Mouse (Mus musculus) intestine, embryonic 15.5 days (tissue): ENCODE results near the gene Cd3d. TPM values are rescaled to one million over a fixed set of nuclear protein-coding genes. Genes with fewer than 3 reads are reported as not detected.

Experiments
- ATAC-seq: fragments of 200-750 bp; cut with Nextera tagmentation; 2 replicates; pipeline ENCODE4 v1.8.0; 2017; ENCODE audit warnings: moderate TSS enrichment, moderate library complexity
- H3K27ac ChIP-seq: fragments of 300-500 bp; sonication (generic); 2 replicates; pipeline ENCODE4 v1.5.1; 2015; ENCODE audit warnings: mild to moderate bottlenecking, inconsistent platforms
- H3K27me3 ChIP-seq: fragments of 300-500 bp; sonication (generic); replicated peaks from 2 replicates; pipeline ENCODE4 v1.6.1; 2015; ENCODE audit warnings: inconsistent platforms
- H3K36me3 ChIP-seq: fragments of 300-500 bp; sonication (generic); 2 replicates; pipeline ENCODE4 v1.6.1; 2015; ENCODE audit warnings: inconsistent platforms
- H3K4me1 ChIP-seq: fragments of 300-500 bp; sonication (generic); replicated peaks from 2 replicates; pipeline ENCODE4 v1.6.1; 2015; ENCODE audit warnings: inconsistent platforms
- H3K4me2 ChIP-seq: fragments of 300-500 bp; sonication (generic); replicated peaks from 2 replicates; pipeline ENCODE4 v1.6.1; 2015; ENCODE audit warnings: mild to moderate bottlenecking, inconsistent platforms
- H3K4me3 ChIP-seq: fragments of 300-500 bp; sonication (generic); replicated peaks from 2 replicates; pipeline ENCODE4 v1.5.1; 2015; ENCODE audit warnings: inconsistent platforms
- H3K9ac ChIP-seq: fragments of 300-500 bp; sonication (generic); 2 replicates; pipeline ENCODE4 v1.6.1; 2015; ENCODE audit warnings: inconsistent platforms
- H3K9me3 ChIP-seq: fragments of 300-500 bp; sonication (generic); 2 replicates; pipeline ENCODE4 v1.6.1; 2016; ENCODE audit warnings: inconsistent platforms
- WGBS: fragments of 180-500 bp; shearing (Covaris S2); methylation state at CpG from one replicate; pipeline ENCODE4 v1.1.7; 2015; 5-methylcytosine and 5-hydroxymethylcytosine counted together
- polyA plus RNA-seq: library from polyadenylated mRNA; unstranded; fragments of >200 nt; fragmentation: Nextera tagmentation; extraction: Ambion mirVana; gene quantifications from 2 replicates; pipeline ENCODE4 v1.2.1, GENCODE M21; 2015

The Cd3d gene
- polyA plus RNA-seq, 1 experiment from 2014 or later = not detected

DNA sequence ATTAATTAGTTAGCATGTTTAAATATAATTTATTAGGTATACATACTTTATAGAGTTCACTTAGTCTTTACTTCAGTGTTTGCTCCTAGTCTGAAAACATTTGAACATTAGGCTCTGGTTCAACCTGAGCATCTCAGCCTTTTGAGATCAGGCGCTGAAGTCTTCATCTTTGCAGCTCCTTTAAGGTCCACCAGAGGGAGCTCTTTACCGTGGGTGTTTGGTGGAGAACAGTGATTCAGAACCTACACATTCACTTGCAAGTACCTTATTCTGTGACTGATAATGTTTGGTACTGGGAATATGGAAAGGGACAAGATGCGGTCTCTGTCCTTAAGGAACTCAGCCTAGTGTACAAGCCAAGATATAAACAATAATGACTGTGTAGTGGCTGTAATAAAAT is 41.2 kb downstream of the Cd3d start:
- H3K36me3 ChIP-seq = no peaks in the 10 kb centered on the region
- no peak overlapping the region for H3K9ac ChIP-seq
- no peaks in the 10 kb centered on the region for H3K9me3 ChIP-seq
- no peaks in the 10 kb centered on the region for H3K27me3 ChIP-seq
- WGBS = 12% methylated on average over 3 of the region's 3 CpGs
- ATAC-seq = no peak
- H3K4me3 ChIP-seq = no peak overlapping the region
- H3K4me2 ChIP-seq = no peak overlapping the region
- H3K27ac ChIP-seq = no peak overlapping the region
- no peaks in the 10 kb centered on the region for H3K4me1 ChIP-seq

DNA sequence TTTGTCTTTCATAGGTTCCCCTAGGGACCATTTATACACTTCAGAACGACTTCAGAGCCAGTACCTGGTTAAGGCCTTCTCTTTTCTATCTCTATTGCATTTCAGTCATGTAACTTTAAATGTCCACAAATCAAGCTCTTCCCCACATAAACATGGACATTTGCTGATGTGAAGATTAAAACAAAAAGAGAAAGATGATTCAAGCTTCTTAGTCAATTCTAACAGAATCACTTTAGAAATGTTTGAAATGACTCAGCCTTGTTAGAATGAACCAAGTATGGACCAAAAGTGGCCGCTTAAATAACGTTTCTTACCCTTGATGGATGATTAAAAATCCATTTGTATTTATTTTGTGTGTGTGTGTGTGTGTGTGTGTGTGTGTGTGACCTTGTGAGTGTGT is 42.1 kb downstream of the Cd3d start:
- no peak overlapping the region for H3K4me3 ChIP-seq
- no peaks in the 10 kb centered on the region for H3K4me1 ChIP-seq
- H3K9ac ChIP-seq = no peak overlapping the region
- H3K36me3 ChIP-seq = no peaks in the 10 kb centered on the region
- no peak overlapping the region for H3K27ac ChIP-seq
- no peaks in the 10 kb centered on the region for H3K27me3 ChIP-seq
- 56% methylated on average over 3 of the region's 3 CpGs for WGBS
- no peak for ATAC-seq
- no peaks in the 10 kb centered on the region for H3K9me3 ChIP-seq
- H3K4me2 ChIP-seq = no peak overlapping the region

DNA sequence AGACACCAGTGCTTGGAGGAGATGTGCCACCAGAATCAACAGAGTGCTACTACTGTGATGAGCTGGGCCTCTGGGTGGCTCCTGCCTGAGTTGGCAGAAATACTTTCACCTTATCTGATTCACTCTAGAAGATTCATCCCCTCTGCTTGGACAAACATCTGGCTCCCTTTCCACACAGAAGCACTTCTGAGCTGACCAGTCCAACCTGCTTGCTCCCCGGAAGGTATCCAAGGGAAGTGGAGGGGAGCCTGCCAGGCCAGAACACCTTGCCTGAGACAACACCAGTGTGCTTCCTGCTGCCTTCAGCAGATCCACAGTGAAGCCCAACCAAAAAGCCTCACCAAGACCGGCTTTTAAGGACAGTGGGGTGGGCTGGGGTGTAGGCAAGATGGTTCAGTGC is 42.6 kb downstream of the Cd3d start:
- Histone ChIP-seq H3K36me3 (no peaks in the 10 kb centered on the region), H3K4me1 (no peaks in the 10 kb centered on the region), H3K27me3 (no peaks in the 10 kb centered on the region), H3K4me2 (no peak overlapping the region), H3K9ac (no peak overlapping the region), H3K4me3 (no peak overlapping the region), H3K27ac (no peak overlapping the region), H3K9me3 (no peaks in the 10 kb centered on the region)
- ATAC-seq = no peak
- 75% methylated on average over 2 of the region's 2 CpGs for WGBS

DNA sequence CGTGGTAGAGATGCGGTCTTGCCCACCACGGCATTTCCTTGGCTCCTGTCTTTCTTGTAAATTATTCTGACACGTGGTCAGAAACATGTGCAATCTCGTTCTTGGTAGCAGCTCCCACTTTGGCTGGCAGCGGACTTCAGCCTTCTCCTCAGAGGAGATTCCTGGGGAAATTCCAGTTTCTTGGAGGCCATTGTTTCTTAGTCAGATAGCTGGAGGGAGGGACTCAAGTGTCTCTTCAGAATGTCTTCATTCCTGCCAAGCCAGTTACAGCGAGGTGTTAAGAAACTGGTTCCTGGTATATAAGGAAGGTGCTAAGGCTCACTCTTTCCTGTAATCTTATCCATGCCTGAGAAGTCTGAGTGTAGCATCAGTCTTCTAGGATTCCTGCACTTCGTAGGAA is 45.8 kb downstream of the Cd3d start:
- ATAC-seq = no peak
- no peak overlapping the region for H3K4me2 ChIP-seq
- 67% methylated on average over 8 of the region's 8 CpGs for WGBS
- H3K27me3 ChIP-seq = no peaks in the 10 kb centered on the region
- H3K4me3 ChIP-seq = no peak overlapping the region
- no peaks in the 10 kb centered on the region for H3K9me3 ChIP-seq
- no peaks in the 10 kb centered on the region for H3K4me1 ChIP-seq
- H3K9ac ChIP-seq = no peak overlapping the region
- no peak overlapping the region for H3K27ac ChIP-seq
- no peaks in the 10 kb centered on the region for H3K36me3 ChIP-seq

DNA sequence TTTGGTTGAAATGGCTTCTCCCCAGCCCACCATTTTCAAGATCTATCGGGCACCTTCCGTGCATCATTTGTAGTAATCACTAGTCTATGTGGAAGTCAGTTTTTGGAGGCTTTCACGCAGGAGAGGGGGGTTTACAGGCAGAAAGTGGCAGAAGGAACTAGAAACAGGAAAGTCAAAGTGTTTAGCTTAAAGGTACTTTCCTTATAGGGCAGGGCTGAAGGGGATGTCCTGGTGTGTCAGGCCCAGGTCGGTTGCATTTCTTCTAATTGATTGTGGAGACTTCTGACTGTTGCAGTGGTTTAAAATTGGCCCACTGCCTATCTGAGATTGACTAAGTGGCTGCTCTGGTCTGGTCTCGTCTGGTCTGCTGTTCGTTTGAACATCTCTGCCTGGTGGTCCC is 48.8 kb downstream of the Cd3d start:
- no peak for ATAC-seq
- no peak overlapping the region for H3K4me2 ChIP-seq
- H3K9ac ChIP-seq = no peak overlapping the region
- no peak overlapping the region for H3K4me3 ChIP-seq
- H3K4me1 ChIP-seq = no peaks in the 10 kb centered on the region
- H3K27me3 ChIP-seq = no peaks in the 10 kb centered on the region
- no peaks in the 10 kb centered on the region for H3K36me3 ChIP-seq
- WGBS = 60% methylated on average over 6 of the region's 6 CpGs
- no peak overlapping the region for H3K27ac ChIP-seq
- no peaks in the 10 kb centered on the region for H3K9me3 ChIP-seq

DNA sequence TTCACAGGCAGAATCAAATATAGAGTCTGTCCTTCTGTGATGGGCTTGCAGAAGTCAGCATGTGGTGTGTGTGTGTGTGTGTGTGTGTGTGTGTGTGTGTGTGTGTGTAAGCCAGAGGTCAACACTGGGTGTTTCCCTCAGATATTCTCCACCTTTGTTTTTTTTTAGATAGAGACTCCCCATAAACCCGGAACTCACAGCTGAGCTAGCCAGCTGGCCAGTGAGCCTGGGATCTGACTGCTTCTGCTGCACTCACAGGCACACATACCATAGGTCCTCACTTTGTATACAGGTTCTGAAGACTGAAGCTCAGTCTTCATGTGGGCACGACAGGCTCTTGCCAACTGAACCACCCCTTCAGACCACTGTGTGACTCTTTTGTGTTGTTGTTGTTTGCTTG is 50.7 kb downstream of the Cd3d start:
- Histone ChIP-seq H3K27ac (no peak overlapping the region), H3K4me2 (no peak overlapping the region), H3K27me3 (no peaks in the 10 kb centered on the region), H3K36me3 (no peaks in the 10 kb centered on the region), H3K4me3 (no peak overlapping the region), H3K4me1 (no peaks in the 10 kb centered on the region), H3K9me3 (no peaks in the 10 kb centered on the region), H3K9ac (no peak overlapping the region)
- WGBS = 64% methylated on average over 2 of the region's 2 CpGs
- ATAC-seq = no peak

DNA sequence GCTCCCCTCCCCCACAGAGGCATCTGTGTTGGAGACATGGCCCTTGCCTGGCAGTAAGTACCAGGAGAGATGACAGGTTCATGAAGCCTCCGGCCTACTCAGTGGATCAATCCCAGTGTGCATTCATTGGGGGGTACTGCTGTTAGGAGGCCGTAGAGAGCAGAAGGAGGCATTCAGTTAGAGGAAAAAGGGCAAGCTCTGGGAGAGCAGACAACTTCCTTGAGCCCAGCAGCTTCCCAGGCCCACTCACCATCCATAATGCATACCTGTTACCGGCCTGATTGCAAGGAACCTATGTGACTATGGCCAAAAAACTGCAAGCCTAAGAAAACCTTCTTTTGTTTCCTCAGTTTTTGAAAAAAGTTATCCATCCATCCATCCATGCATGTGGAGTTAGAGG is 52.9 kb downstream of the Cd3d start:
- ATAC-seq = no peak
- no peak overlapping the region for H3K27ac ChIP-seq
- WGBS = 81% methylated on average over 3 of the region's 3 CpGs

More for the DNA sequence above, 52.9 kb downstream of the Cd3d start:
- H3K27me3 ChIP-seq = no peaks in the 10 kb centered on the region
- no peak overlapping the region for H3K4me3 ChIP-seq
- H3K4me2 ChIP-seq = no peak overlapping the region
- no peaks in the 10 kb centered on the region for H3K4me1 ChIP-seq
- H3K9me3 ChIP-seq = no peaks in the 10 kb centered on the region
- no peak overlapping the region for H3K9ac ChIP-seq
- no peaks in the 10 kb centered on the region for H3K36me3 ChIP-seq

Other genes starting within 250 kb of the Cd3d start
- 17.6 and 18.9 TPM in 2 replicates for gene Phldb1, start 246.6 kb upstream of the Cd3d start, polyA plus RNA-seq
- gene Arcn1, start 213.9 kb upstream of the Cd3d start, polyA plus RNA-seq = 184 and 193 TPM in 2 replicates
- 79.8 and 82.8 TPM in 2 replicates for gene Ift46, start 213.9 kb upstream of the Cd3d start, polyA plus RNA-seq
- gene Tmem25, start 182.5 kb upstream of the Cd3d start, polyA plus RNA-seq = 4.8 and 5.2 TPM in 2 replicates
- gene Ttc36, start 178.7 kb upstream of the Cd3d start, polyA plus RNA-seq = 4.0 and 4.4 TPM in 2 replicates
- gene Kmt2a, start 100.5 kb upstream of the Cd3d start, polyA plus RNA-seq = 11.5 and 13.1 TPM in 2 replicates
- gene Atp5l, start 61.0 kb upstream of the Cd3d start, polyA plus RNA-seq = 920 and 926 TPM in 2 replicates
- gene Ube4a, start 16.2 kb upstream of the Cd3d start, polyA plus RNA-seq = 24.2 and 24.6 TPM in 2 replicates
- gene Cd3g, start 1.4 kb upstream of the Cd3d start, polyA plus RNA-seq = 0.76 and 1.0 TPM in 2 replicates
- 1.4 and 1.8 TPM in 2 replicates for gene Cd3e, start 27.8 kb downstream of the Cd3d start, polyA plus RNA-seq
- 29.6 and 31.2 TPM in 2 replicates for gene Mpzl2, start 58.0 kb downstream of the Cd3d start, polyA plus RNA-seq
- 5.4 and 6.3 TPM in 2 replicates for gene Mpzl3, start 73.4 kb downstream of the Cd3d start, polyA plus RNA-seq
- gene Jaml, start 97.4 kb downstream of the Cd3d start, polyA plus RNA-seq = 74.9 and 80.6 TPM in 2 replicates
- gene Scn2b, start 136.0 kb downstream of the Cd3d start, polyA plus RNA-seq = 2.7 and 3.0 TPM in 2 replicates
- 0.11 and 0.13 TPM in 2 replicates for gene Scn4b, start 156.6 kb downstream of the Cd3d start, polyA plus RNA-seq
- gene BC049352, start 200.2 kb downstream of the Cd3d start, polyA plus RNA-seq = 0.43 TPM in 1 of 2 replicates, not detected in the other
- 29.1 and 33.6 TPM in 2 replicates for gene Tmprss4, start 222.3 kb downstream of the Cd3d start, polyA plus RNA-seq